Mouse (Mus musculus): Measurements from ENCODE around the gene Nphs1. TPM values are rescaled to one million over a fixed set of nuclear protein-coding genes. Genes with fewer than 3 reads are reported as not detected.

The Nphs1 gene
- 0.09 and 0.14 TPM in 2 replicates for polyA plus RNA-seq (2015; fragmentation: Nextera tagmentation; extraction: Ambion mirVana)

GRCm38 (mm10) chr7:30457629-30458330, at the start of gene Nphs1, which contains the start of gene Kirrel2:
Nphs1 (plus strand) TSS chr7:30458315.
Kirrel2 (minus strand) TSS chr7:30457690.
- H3K4me1 ChIP-seq (replicated peaks), result peaks cover 17% of the 10 kb centered on the region
- peak within 1 kb of the TSS; percentile 42 for H3K4me2 ChIP-seq
- no peaks in the 10 kb centered on the region for H3K36me3 ChIP-seq
- H3K27ac ChIP-seq, result no peak within 1 kb of the TSS
- no peak for ATAC-seq (replicated peaks; ENCODE audit: insufficient number of reproducible peaks, insufficient read depth, low FRiP score, low read depth)
- no peak within 1 kb of the TSS for H3K9ac ChIP-seq
- 0 out of 2 replicates have a peak within 1 kb of the TSS, but pooled peaks have one; percentile 13 for H3K4me3 ChIP-seq
- H3K9me3 ChIP-seq (replicated peaks), result no peaks in the 10 kb centered on the region
- 2% methylated on average over 16 of the region's 16 CpGs for WGBS
- peaks cover 98% of the 10 kb centered on the region for H3K27me3 ChIP-seq

- Histone ChIP-seq H3K27me3 (no peaks in the 10 kb centered on the region), H3K4me3 (no peak overlapping the region), H3K9me3 (replicated peaks) (no peaks in the 10 kb centered on the region), H3K36me3 (no peaks in the 10 kb centered on the region), H3K4me2 (no peak overlapping the region), H3K9ac (no peak overlapping the region), H3K27ac (no peak overlapping the region), H3K4me1 (replicated peaks) (no peaks in the 10 kb centered on the region)
- 76% methylated on average over 3 of the region's 3 CpGs for WGBS
- no peak for ATAC-seq (replicated peaks; ENCODE audit: insufficient number of reproducible peaks, insufficient read depth, low FRiP score, low read depth)
Observed at GRCm38 (mm10) chr7:30408639-30409038, 49.5 kb upstream of the Nphs1 start.

GRCm38 (mm10) chr7:30409789-30410188, 48.3 kb upstream of the Nphs1 start:
- Histone ChIP-seq H3K27me3 (no peaks in the 10 kb centered on the region), H3K9ac (no peak overlapping the region), H3K4me3 (no peak overlapping the region), H3K36me3 (no peaks in the 10 kb centered on the region), H3K4me2 (no peak overlapping the region), H3K27ac (no peak overlapping the region), H3K4me1 (replicated peaks) (no peaks in the 10 kb centered on the region), H3K9me3 (replicated peaks) (no peaks in the 10 kb centered on the region)
- no peak for ATAC-seq (replicated peaks; ENCODE audit: insufficient number of reproducible peaks, insufficient read depth, low FRiP score, low read depth)
- WGBS, result 57% methylated on average over 2 of the region's 2 CpGs

DNA sequence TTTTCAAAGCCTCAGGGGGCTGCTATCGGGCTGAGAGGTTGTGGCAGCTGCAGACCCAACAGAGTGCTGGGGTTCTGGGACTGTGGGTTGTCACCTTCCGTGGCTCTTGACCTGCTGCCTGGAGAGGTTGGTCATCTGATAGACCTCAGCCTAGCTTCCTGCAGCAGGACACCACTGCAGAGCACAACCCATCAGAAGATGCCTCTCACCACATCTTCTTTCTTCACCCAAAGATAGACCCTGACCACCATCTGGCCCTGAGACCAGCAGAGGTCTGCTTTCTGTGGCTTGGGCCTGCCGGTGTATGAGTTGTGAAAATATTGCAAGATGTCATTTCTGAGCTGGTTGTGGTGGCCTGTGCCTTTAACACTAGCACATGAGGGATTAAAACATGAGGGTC, 47.1 kb upstream of the Nphs1 start:
- Histone ChIP-seq H3K9ac (no peak overlapping the region), H3K9me3 (replicated peaks) (no peaks in the 10 kb centered on the region), H3K4me2 (no peak overlapping the region), H3K27me3 (no peaks in the 10 kb centered on the region), H3K4me3 (no peak overlapping the region), H3K4me1 (replicated peaks) (no peaks in the 10 kb centered on the region), H3K36me3 (no peaks in the 10 kb centered on the region), H3K27ac (no peak overlapping the region)
- WGBS, result 58% methylated on average over 3 of the region's 3 CpGs
- ATAC-seq (replicated peaks; ENCODE audit: insufficient number of reproducible peaks, insufficient read depth, low FRiP score, low read depth), result no peak

- no peaks in the 10 kb centered on the region for H3K36me3 ChIP-seq
- no peak overlapping the region for H3K4me2 ChIP-seq
- ATAC-seq (replicated peaks; ENCODE audit: insufficient number of reproducible peaks, insufficient read depth, low FRiP score, low read depth), result no peak
- no peak overlapping the region for H3K9ac ChIP-seq
- no peaks in the 10 kb centered on the region for H3K27me3 ChIP-seq
- no peaks in the 10 kb centered on the region for H3K9me3 ChIP-seq (replicated peaks)
- H3K27ac ChIP-seq, result no peak overlapping the region; the same call in 1 of the 2 replicates
- H3K4me3 ChIP-seq, result no peak overlapping the region
- 41% methylated on average over 4 of the region's 4 CpGs for WGBS
- no peaks in the 10 kb centered on the region for H3K4me1 ChIP-seq (replicated peaks)
Observed at GRCm38 (mm10) chr7:30412735-30413147, 45.4 kb upstream of the Nphs1 start.

- 0 out of 2 replicates have a peak, but pooled peaks have one; percentile 22 for ATAC-seq (replicated peaks; ENCODE audit: insufficient number of reproducible peaks, insufficient read depth, low FRiP score, low read depth)
- no peak within 1 kb of the TSS for H3K4me2 ChIP-seq
- H3K27me3 ChIP-seq, result no peaks in the 10 kb centered on the region
- H3K4me3 ChIP-seq, result no peak within 1 kb of the TSS
- H3K27ac ChIP-seq, result no peak within 1 kb of the TSS; the same call in 1 of the 2 replicates
- no peaks in the 10 kb centered on the region for H3K4me1 ChIP-seq (replicated peaks)
- H3K36me3 ChIP-seq, result no peaks in the 10 kb centered on the region
- H3K9me3 ChIP-seq (replicated peaks), result no peaks in the 10 kb centered on the region
- no peak within 1 kb of the TSS for H3K9ac ChIP-seq
- 62% methylated on average over 5 of the region's 5 CpGs for WGBS
Observed at GRCm38 (mm10) chr7:30413596-30413995, 44.5 kb upstream of the Nphs1 start, which contains the start of gene Tyrobp. Tyrobp (plus strand) TSS chr7:30413760.

DNA sequence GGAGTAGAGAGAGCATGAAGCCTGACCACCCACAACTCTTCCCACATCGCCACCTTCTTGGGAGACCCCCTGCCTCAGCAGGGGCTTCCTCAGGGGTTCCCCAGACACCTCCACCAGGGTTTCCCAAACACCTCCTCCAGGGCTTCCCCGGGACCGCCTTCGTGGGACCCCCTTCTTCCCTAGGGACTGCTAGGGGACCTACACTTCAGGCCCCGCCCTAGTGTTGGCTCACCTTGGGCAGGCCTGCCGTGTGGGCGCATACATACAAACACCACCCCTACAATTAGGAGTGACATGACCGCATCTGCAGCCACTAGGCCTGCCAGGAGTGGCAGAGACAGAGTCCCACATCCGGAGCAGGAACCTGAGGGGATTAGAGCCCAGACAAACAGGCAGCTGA, 40.3 kb upstream of the Nphs1 start:
- H3K27ac ChIP-seq, result no peak overlapping the region
- H3K27me3 ChIP-seq, result peaks cover 4% of the 10 kb centered on the region; the same call in 1 of the 2 replicates
- no peaks in the 10 kb centered on the region for H3K36me3 ChIP-seq
- H3K4me3 ChIP-seq, result no peak overlapping the region
- peaks cover 16% of the 10 kb centered on the region for H3K4me1 ChIP-seq (replicated peaks)
- H3K4me2 ChIP-seq, result 0 out of 2 replicates have a peak overlapping the region, but pooled peaks have one; percentile 3
- ATAC-seq (replicated peaks; ENCODE audit: insufficient number of reproducible peaks, insufficient read depth, low FRiP score, low read depth), result no peak
- no peak overlapping the region for H3K9ac ChIP-seq
- no peaks in the 10 kb centered on the region for H3K9me3 ChIP-seq (replicated peaks)
- WGBS, result 63% methylated on average over 9 of the region's 9 CpGs

DNA sequence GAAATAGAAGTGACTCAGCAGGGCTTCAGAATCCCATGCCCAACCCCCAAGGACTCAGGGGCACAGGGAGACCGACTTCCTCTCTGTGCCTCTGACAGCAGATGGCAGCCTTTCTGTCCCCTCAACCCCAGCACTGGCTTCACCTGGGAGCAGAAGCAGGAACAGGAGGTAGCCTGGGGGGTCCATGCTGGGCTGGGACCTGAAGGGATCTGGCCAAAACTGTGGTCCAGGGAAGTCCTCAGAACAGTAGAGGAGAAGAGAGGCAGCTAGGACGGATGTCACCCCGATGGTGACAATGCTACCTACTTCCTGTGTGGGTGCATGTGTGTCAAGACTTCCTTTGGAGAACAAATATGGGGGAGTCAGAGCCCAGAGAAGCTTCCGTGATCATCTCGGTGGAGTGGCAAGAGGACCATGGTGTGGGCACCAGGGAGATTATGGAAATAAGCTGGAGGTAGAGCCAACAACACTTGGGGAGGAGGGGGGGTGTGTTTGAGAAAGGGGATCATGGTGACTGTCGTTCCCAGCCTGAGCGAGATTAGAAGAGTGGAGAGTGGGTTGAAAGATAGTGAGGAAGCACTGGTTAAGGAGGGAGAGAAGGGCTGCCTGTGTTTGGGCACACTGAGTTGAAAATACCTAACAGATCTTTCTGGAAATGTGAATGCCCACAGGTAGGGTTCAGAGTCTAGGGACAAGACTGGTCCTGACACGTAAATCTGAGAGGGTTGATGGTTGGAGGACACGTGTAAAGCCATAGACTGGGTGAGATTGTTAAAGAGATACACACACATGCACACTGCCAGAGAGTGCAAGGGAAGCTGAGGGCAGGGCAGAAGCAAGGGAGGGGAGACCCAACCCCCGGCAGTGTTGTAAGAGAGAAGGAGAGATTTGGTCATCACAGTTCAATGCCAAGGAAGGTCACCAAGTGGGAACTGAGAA, 38.3 kb upstream of the Nphs1 start, which contains the start of gene Hcst:
TSS of gene Hcst (minus strand) at position 294 of the 939 bp plus-strand sequence.
- H3K4me1 ChIP-seq (replicated peaks), result peaks cover 18% of the 10 kb centered on the region
- no peak within 1 kb of the TSS for H3K4me2 ChIP-seq
- no peak within 1 kb of the TSS for H3K9ac ChIP-seq
- H3K27ac ChIP-seq, result peak within 1 kb of the TSS; percentile 44; the same call in 1 of the 2 replicates
- no peaks in the 10 kb centered on the region for H3K36me3 ChIP-seq
- H3K9me3 ChIP-seq (replicated peaks), result no peaks in the 10 kb centered on the region
- H3K27me3 ChIP-seq, result peaks cover 8% of the 10 kb centered on the region; the same call in 1 of the 2 replicates
- H3K4me3 ChIP-seq, result no peak within 1 kb of the TSS; the same call in 1 of the 2 replicates
- WGBS, result 53% methylated on average over 10 of the region's 10 CpGs
- no peak for ATAC-seq (replicated peaks; ENCODE audit: insufficient number of reproducible peaks, insufficient read depth, low FRiP score, low read depth)

DNA sequence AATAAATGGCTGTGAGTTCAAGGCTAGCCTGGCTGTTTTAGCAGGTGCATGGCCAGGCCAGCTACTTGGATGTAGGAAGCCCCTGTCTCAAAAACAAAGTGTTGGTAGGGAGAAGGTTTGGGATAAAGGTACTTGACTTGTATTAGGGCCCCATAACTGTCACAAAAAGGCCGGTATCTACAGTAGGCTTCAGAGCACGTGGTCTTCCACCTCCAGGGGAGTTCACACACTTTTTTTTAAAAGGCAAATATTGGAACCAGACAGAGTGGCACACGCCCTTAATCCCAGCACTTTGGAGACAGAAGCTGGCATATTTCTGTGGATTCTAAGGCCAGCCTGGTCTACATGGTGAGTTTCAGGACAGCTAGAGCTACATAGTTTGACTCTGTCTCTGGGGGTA, 37.4 kb upstream of the Nphs1 start:
- H3K4me3 ChIP-seq, result no peak overlapping the region
- H3K4me1 ChIP-seq (replicated peaks), result peaks cover 18% of the 10 kb centered on the region
- no peaks in the 10 kb centered on the region for H3K36me3 ChIP-seq
- H3K4me2 ChIP-seq, result peak overlapping the region; percentile 94
- H3K27ac ChIP-seq, result no peak overlapping the region
- H3K9ac ChIP-seq, result no peak overlapping the region
- 83% methylated on average over 3 of the region's 3 CpGs for WGBS
- H3K27me3 ChIP-seq, result peaks cover 8% of the 10 kb centered on the region; the same call in 1 of the 2 replicates
- ATAC-seq (replicated peaks; ENCODE audit: insufficient number of reproducible peaks, insufficient read depth, low FRiP score, low read depth), result no peak
- no peaks in the 10 kb centered on the region for H3K9me3 ChIP-seq (replicated peaks)

GRCm38 (mm10) chr7:30421175-30421889, 36.8 kb upstream of the Nphs1 start, which contains the start of gene Nfkbid:
Nfkbid (plus strand) TSS chr7:30421732.
- Histone ChIP-seq H3K4me2 (peak within 1 kb of the TSS; percentile 94), H3K27ac (peak within 1 kb of the TSS; percentile 18), H3K27me3 (peaks cover 8% of the 10 kb centered on the region; the same call in 1 of the 2 replicates), H3K9ac (peak within 1 kb of the TSS; percentile 40), H3K9me3 (replicated peaks) (no peaks in the 10 kb centered on the region), H3K4me3 (peak within 1 kb of the TSS; percentile 62), H3K36me3 (0 out of 2 replicates have a peak, but pooled peaks cover 4% of the 10 kb centered on the region), H3K4me1 (replicated peaks) (peaks cover 18% of the 10 kb centered on the region)
- WGBS, result 9% methylated on average over 31 of the region's 31 CpGs
- peak; percentile 37; the same call in 1 of the 2 replicates for ATAC-seq (replicated peaks; ENCODE audit: insufficient number of reproducible peaks, insufficient read depth, low FRiP score, low read depth)

Data from heart, embryonic 15.5 days (tissue).